In genomic region chr12:75450011-75450410, GRCm38 (mm10) we compare ENCODE assay signal across 14 mouse cellular contexts. TPM values are rescaled to one million over a fixed set of nuclear protein-coding genes. Genes with fewer than 3 reads are reported as not detected.
DNase-seq lines count a peak whose midpoint lies in the region; ATAC-seq and TF ChIP-seq lines count a peak whose summit lies in the region.
"Had no signal": no experiment of that assay in that cellular context is flagged by ENCODE, and none has a peak within 500 bp of the region (broad histone marks: within the 10 kb centered on the region; RNA-seq: fewer than 3 reads in every experiment).

No protein-coding gene starts in this region.

- 48% methylated on average over 14 of the region's 14 CpGs for WGBS in intestine, embryonic 15.5 days
- WGBS in intestine, postnatal 0 days = 58% methylated on average over 14 of the region's 14 CpGs
- WGBS in stomach, embryonic 15.5 days = 41% methylated on average over 14 of the region's 14 CpGs

- H3K27me3 ChIP-seq in intestine, embryonic 15.5 days (replicated peaks) = no peaks in the 10 kb centered on the region
- H3K27me3 ChIP-seq in intestine, postnatal 0 days (replicated peaks; ENCODE audit: control insufficient read depth, insufficient read depth, low read length) = no peaks in the 10 kb centered on the region
- H3K27me3 ChIP-seq in stomach, embryonic 15.5 days (replicated peaks) = no peaks in the 10 kb centered on the region
- H3K27me3 ChIP-seq: limb, embryonic 13.5 days had no signal

- H3K27ac ChIP-seq in intestine, embryonic 15.5 days = no peak overlapping the region
- H3K27ac ChIP-seq in intestine, postnatal 0 days (ENCODE audit: low read depth, low read length) = no peak overlapping the region
- no peak overlapping the region for H3K27ac ChIP-seq in stomach, embryonic 15.5 days
- H3K27ac ChIP-seq: limb, embryonic 13.5 days had no signal

- ATAC-seq in intestine, embryonic 15.5 days = peak; percentile 43; the same call in 1 of the 2 replicates
- no peak for ATAC-seq in intestine, postnatal 0 days
- peak; percentile 78 for ATAC-seq in CD4-positive, CD25-positive, alpha-beta regulatory T cell, adult 4 months
- peak; percentile 60; the same call in 1 of the 2 replicates for ATAC-seq in stomach, embryonic 15.5 days (ENCODE audit: insufficient read depth, low FRiP score, low read depth)

- no peak overlapping the region for H3K4me3 ChIP-seq in intestine, embryonic 15.5 days (replicated peaks)
- no peak overlapping the region for H3K4me3 ChIP-seq in intestine, postnatal 0 days (ENCODE audit: low read depth, low read length)
- H3K4me3 ChIP-seq in stomach, embryonic 15.5 days (replicated peaks) = no peak overlapping the region
- H3K4me3 ChIP-seq: limb, embryonic 13.5 days had no signal

- H3K36me3 ChIP-seq in intestine, embryonic 15.5 days = peaks cover 12% of the 10 kb centered on the region; the same call in 1 of the 2 replicates
- peaks cover 23% of the 10 kb centered on the region for H3K36me3 ChIP-seq in intestine, postnatal 0 days (ENCODE audit: control insufficient read depth, insufficient read depth)
- peaks cover 10% of the 10 kb centered on the region; the same call in 1 of the 2 replicates for H3K36me3 ChIP-seq in stomach, embryonic 15.5 days

- DNase-seq in kidney, postnatal 25 days = peak; percentile 25 to 59
- DNase-seq in heart, adult 18-20 months = no peak
- DNase-seq in adrenal gland, postnatal 36 days = no peak
- DNase-seq in heart, adult 8-10 months (ENCODE audit: low spot score) = no peak
- DNase-seq: cerebellum, postnatal 36 days; right cerebral cortex, postnatal 25 days had no signal

- no peak overlapping the region for H3K9ac ChIP-seq in intestine, embryonic 15.5 days
- H3K9ac ChIP-seq in intestine, postnatal 0 days (ENCODE audit: low read depth, low read length) = no peak overlapping the region
- no peak overlapping the region for H3K9ac ChIP-seq in stomach, embryonic 15.5 days
- H3K9ac ChIP-seq: limb, embryonic 13.5 days had no signal

- no peaks in the 10 kb centered on the region for H3K9me3 ChIP-seq in intestine, embryonic 15.5 days
- H3K9me3 ChIP-seq in intestine, postnatal 0 days (ENCODE audit: control insufficient read depth) = no peaks in the 10 kb centered on the region
- no peaks in the 10 kb centered on the region for H3K9me3 ChIP-seq in stomach, embryonic 15.5 days
- H3K9me3 ChIP-seq: limb, embryonic 13.5 days had no signal

- 0 out of 2 replicates have a peak, but pooled peaks cover 4% of the 10 kb centered on the region for H3K4me1 ChIP-seq in intestine, embryonic 15.5 days (replicated peaks)
- H3K4me1 ChIP-seq in intestine, postnatal 0 days (replicated peaks; ENCODE audit: control insufficient read depth, insufficient read depth, low read length) = no peaks in the 10 kb centered on the region
- no peaks in the 10 kb centered on the region for H3K4me1 ChIP-seq in stomach, embryonic 15.5 days
- H3K4me1 ChIP-seq: limb, embryonic 13.5 days had no signal

- no peak for TF ChIP-seq CTCF in intestine, postnatal 0 days (IDR thresholded peaks at IDR 0.05; ENCODE audit: low read depth)

- no peak overlapping the region; the same call in 1 of the 2 replicates for H3K4me2 ChIP-seq in intestine, embryonic 15.5 days (replicated peaks)
- H3K4me2 ChIP-seq in intestine, postnatal 0 days (replicated peaks; ENCODE audit: low read depth) = no peak overlapping the region
- no peak overlapping the region for H3K4me2 ChIP-seq in stomach, embryonic 15.5 days
- H3K4me2 ChIP-seq: limb, embryonic 13.5 days had no signal

RNA-seq across cellular contexts. Expression of gene Gphb5, which starts 33.4 kb away (rescaled TPM):
- polyA plus RNA-seq in intestine, embryonic 15.5 days (2015; fragmentation: Nextera tagmentation; extraction: Ambion mirVana) = not detected in 2 replicates
- not detected in 2 replicates for polyA plus RNA-seq in intestine, postnatal 0 days (2015; fragmentation: Nextera tagmentation; extraction: Ambion mirVana)
- under 1 TPM in 1 of 2 experiments, not detected in 1; 0.20 TPM for polyA plus RNA-seq in CD4-positive, CD25-positive, alpha-beta regulatory T cell, adult 4 months (2017; shearing (Covaris generic))
- not detected in 2 replicates for polyA plus RNA-seq in stomach, embryonic 15.5 days (2015; fragmentation: Nextera tagmentation; extraction: Ambion mirVana)
- total RNA-seq in heart, adult 18-20 months (2021) = not detected
- not detected for total RNA-seq in adrenal gland, postnatal 36 days (2021)
- not detected for total RNA-seq in heart, adult 8-10 months (2022)
- total RNA-seq: megakaryocyte progenitor cell, adult 5-6 weeks had no signal
- polyA plus RNA-seq: heart, embryonic 14.5 days; intestine, embryonic 14.5 days; limb, embryonic 13.5 days had no signal

Comparison
In these comparisons a context has a peak if more than half of its experiments do, and no peak if none do; other contexts are left out.
1. DNase-seq: peak in kidney, postnatal 25 days (2 of 2); none in heart, adult 18-20 months (0 of 2), adrenal gland, postnatal 36 days (0 of 2) and heart, adult 8-10 months (single experiment).